ENCODE assay signal across 19 mouse cellular contexts in the genomic region with DNA sequence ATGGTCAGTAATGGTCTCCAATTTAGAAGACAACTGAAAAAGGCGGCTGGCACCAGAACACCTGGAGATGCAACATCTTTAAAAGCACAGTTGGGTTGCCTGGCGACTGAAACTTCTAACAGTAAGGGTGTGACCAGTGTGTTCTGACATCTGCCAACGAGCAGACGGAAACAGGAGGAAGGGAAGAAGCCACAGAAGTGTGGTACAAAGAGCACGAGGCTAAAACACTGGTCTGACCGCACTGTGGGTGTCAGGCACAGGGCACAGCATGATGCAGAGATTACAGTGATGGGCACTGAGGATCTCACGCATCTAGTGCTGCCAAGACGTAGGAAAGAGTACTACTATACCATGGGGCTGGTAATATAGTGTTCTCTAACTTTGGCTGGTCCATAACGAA. TPM values are rescaled to one million over a fixed set of nuclear protein-coding genes. Genes with fewer than 3 reads are reported as not detected.
DNase-seq lines count a peak whose midpoint lies in the region; TF ChIP-seq lines count a peak whose summit lies in the region.
"Had no signal": no experiment of that assay in that cellular context is flagged by ENCODE, and none has a peak within 500 bp of the region (broad histone marks: within the 10 kb centered on the region; RNA-seq: fewer than 3 reads in every experiment).

No protein-coding gene starts in this region.

- no peak for TF ChIP-seq CTCF in CH12.LX (conservative IDR thresholded peaks at IDR 0.05 in 1 of 2, IDR thresholded peaks at IDR 0.05 in 1 of 2; ENCODE audit: low read depth in 2 of 2, low read length in 2 of 2)

- no peak overlapping the region for H3K27ac ChIP-seq in CH12.LX (ENCODE audit: insufficient read depth, low read depth)
- H3K27ac ChIP-seq: heart, embryonic 15.5 days; hindbrain, embryonic 12.5 days; kidney, postnatal 0 days; limb, embryonic 12.5 days; liver, embryonic 14.5 days; stomach, embryonic 15.5 days had no signal

- intact Hi-C loops in gastrocnemius, postnatal 14 days (cut with DNase I; ENCODE audit: low total_unique reads), result no loop called here

- no peak overlapping the region for H3K4me2 ChIP-seq in CH12.LX (ENCODE audit: insufficient read depth, low read depth, poor library complexity, severe bottlenecking)
- H3K4me2 ChIP-seq: heart, embryonic 15.5 days; hindbrain, embryonic 12.5 days; limb, embryonic 12.5 days; midbrain, embryonic 11.5 days; stomach, embryonic 15.5 days had no signal

- TF ChIP-seq POLR2A in CH12.LX (IDR thresholded peaks at IDR 0.05; ENCODE audit: low read depth, low read length), result no peak

- no peaks in the 10 kb centered on the region for H3K9me3 ChIP-seq in CH12.LX (replicated peaks; ENCODE audit: low read length)
- H3K9me3 ChIP-seq: heart, embryonic 15.5 days; hindbrain, embryonic 12.5 days; limb, embryonic 12.5 days; stomach, embryonic 15.5 days had no signal

- peaks cover 5% of the 10 kb centered on the region; the same call in 1 of the 2 replicates for H3K79me2 ChIP-seq in CH12.LX (replicated peaks; ENCODE audit: control insufficient read depth, extremely low read depth, insufficient read depth, poor library complexity, severe bottlenecking)

- peak; percentile 52 for DNase-seq in CD4-positive, CD25-positive, alpha-beta regulatory T cell, adult 2 months (ENCODE audit: low read depth, low spot score)
- DNase-seq in CH12.LX (ENCODE audit: extremely low read depth), result peak; percentile 40
- DNase-seq in induced T-regulatory cell, adult 2 months (ENCODE audit: low read depth), result peak; percentile 74
- peak; percentile 69 for DNase-seq in naive thymus-derived CD4-positive, alpha-beta T cell, adult 2 months (ENCODE audit: low read depth)
- DNase-seq in cerebellum, postnatal 10 days, result no peak
- no peak for DNase-seq in adrenal gland, postnatal 14 days
- DNase-seq in gastrocnemius, postnatal 14 days, result no peak
- DNase-seq: cerebellum, adult 9-11 months; heart, adult 11 months; kidney, adult 11 months; spleen, adult 18-20 months; thymus, adult 2 months had no signal

- H3K27me3 ChIP-seq in CH12.LX (replicated peaks), result no peaks in the 10 kb centered on the region
- H3K27me3 ChIP-seq: heart, embryonic 15.5 days; hindbrain, embryonic 12.5 days; limb, embryonic 12.5 days; stomach, embryonic 15.5 days had no signal

- no peak overlapping the region for H3K4me3 ChIP-seq in CH12.LX (replicated peaks in 1 of 3; ENCODE audit: low read depth in 2 of 3, low read length in 2 of 3, poor library complexity in 1 of 3)
- H3K4me3 ChIP-seq: heart, embryonic 15.5 days; hindbrain, embryonic 12.5 days; limb, embryonic 12.5 days; stomach, embryonic 15.5 days had no signal

- no peak for TF ChIP-seq EP300 in CH12.LX (IDR thresholded peaks at IDR 0.05; ENCODE audit: low read length)

- no peak overlapping the region for H3K9ac ChIP-seq in CH12.LX (ENCODE audit: insufficient read depth, low read depth)
- H3K9ac ChIP-seq: heart, embryonic 15.5 days; hindbrain, embryonic 12.5 days; limb, embryonic 12.5 days; liver, embryonic 14.5 days; stomach, embryonic 15.5 days had no signal

- in situ Hi-C loops in CH12.LX (cut with MboI; ENCODE audit: low pct_ligation_motif_present, low pct_unique_long_range_greater_than_20kb, low sequenced_read_pairs), result no loop called here

- no peak for TF ChIP-seq RAD21 in CH12.LX (IDR thresholded peaks at IDR 0.05; ENCODE audit: low read depth, low read length)

- dilution Hi-C loops in CH12.LX (cut with MboI; ENCODE audit: extremely low pct_ligation_motif_present, extremely low pct_unique_long_range_greater_than_20kb, low sequenced_read_pairs), result no loop called here

- peaks cover 36 to 84% of the 10 kb centered on the region in 2 experiments for H3K36me3 ChIP-seq in CH12.LX (replicated peaks in 1 of 2; ENCODE audit: control insufficient read depth in 1 of 2, insufficient read depth in 1 of 2, low read length in 1 of 2)
- H3K36me3 ChIP-seq: stomach, embryonic 15.5 days had no signal

- peaks cover 3 to 36% of the 10 kb centered on the region in 2 experiments; a peak in 3 of 4 replicates for H3K4me1 ChIP-seq in CH12.LX (ENCODE audit: control insufficient read depth in 1 of 2, insufficient read depth in 2 of 2)
- H3K4me1 ChIP-seq: heart, embryonic 15.5 days; hindbrain, embryonic 12.5 days; limb, embryonic 12.5 days; stomach, embryonic 15.5 days had no signal

TF ChIP-seq in CH12.LX, 34 proteins besides CTCF, POLR2A, EP300 and RAD21:
- no peak for TF ChIP-seq MAX (IDR thresholded peaks at IDR 0.05; ENCODE audit: low read length)
- TF ChIP-seq ELF1 (IDR thresholded peaks at IDR 0.05; ENCODE audit: low read depth, low read length), result no peak
- TF ChIP-seq RCOR1 (conservative IDR thresholded peaks at IDR 0.05; ENCODE audit: low read depth, low read length), result no peak
- no peak for TF ChIP-seq HCFC1 (IDR thresholded peaks at IDR 0.05; ENCODE audit: low read depth, low read length)
- TF ChIP-seq ZKSCAN1 (IDR thresholded peaks at IDR 0.05; ENCODE audit: borderline replicate concordance, low read depth, low read length), result no peak
- no peak for TF ChIP-seq CHD2 (IDR thresholded peaks at IDR 0.05; ENCODE audit: low read length)
- TF ChIP-seq UBTF (IDR thresholded peaks at IDR 0.05; ENCODE audit: low read depth, low read length), result no peak
- TF ChIP-seq JUND (conservative IDR thresholded peaks at IDR 0.05; ENCODE audit: low read depth, low read length), result no peak
- no peak for TF ChIP-seq TBP (conservative IDR thresholded peaks at IDR 0.05; ENCODE audit: low read depth, low read length)
- no peak for TF ChIP-seq TCF12 (IDR thresholded peaks at IDR 0.05; ENCODE audit: low read depth, low read length)
- TF ChIP-seq IRF4 (IDR thresholded peaks at IDR 0.05; ENCODE audit: low read depth, low read length), result no peak
- no peak for TF ChIP-seq ZC3H11A (IDR thresholded peaks at IDR 0.05; ENCODE audit: low read depth, low read length)
- no peak for TF ChIP-seq NRF1 (IDR thresholded peaks at IDR 0.05; ENCODE audit: low read depth, low read length)
- TF ChIP-seq NELFE (IDR thresholded peaks at IDR 0.05; ENCODE audit: low read depth, low read length), result no peak
- no peak for TF ChIP-seq POLR2AphosphoS2 (IDR thresholded peaks at IDR 0.05; ENCODE audit: low read depth, low read length)
- TF ChIP-seq E2F4 (IDR thresholded peaks at IDR 0.05; ENCODE audit: insufficient replicate concordance, low read depth, low read length), result no peak
- TF ChIP-seq CHD1 (IDR thresholded peaks at IDR 0.05; ENCODE audit: low read depth, low read length), result no peak
- TF ChIP-seq PAX5 (IDR thresholded peaks at IDR 0.05; ENCODE audit: low read length), result no peak
- no peak for TF ChIP-seq MEF2A (IDR thresholded peaks at IDR 0.05; ENCODE audit: borderline replicate concordance, low read depth, low read length)
- no peak for TF ChIP-seq ZNF384 (IDR thresholded peaks at IDR 0.05; ENCODE audit: low read depth, low read length)

RNA-seq across cellular contexts. Expression of a gene that starts 48.4 kb away (rescaled TPM):
- 101 and 136 TPM in 2 replicates for total RNA-seq in CH12.LX (2012; rRNA removed)
- total RNA-seq in CH12.LX (2014; rRNA removed), result 355 and 441 TPM in 2 replicates
- polyA plus RNA-seq in CH12.LX (2012; ENCODE audit: insufficient read length, low read depth), result 259 and 287 TPM in 2 replicates
- 116 and 121 TPM in 2 replicates for total RNA-seq in adrenal gland, postnatal 14 days (2021)
- total RNA-seq in gastrocnemius, postnatal 14 days (2021), result 10 to 100 TPM; 36.0 to 39.1 TPM

Comparison
In these comparisons a context has a peak if more than half of its experiments do, and no peak if none do; other contexts are left out.
1. DNase-seq: peak in CD4-positive, CD25-positive, alpha-beta regulatory T cell, adult 2 months (single experiment), CH12.LX (single experiment), induced T-regulatory cell, adult 2 months (single experiment) and naive thymus-derived CD4-positive, alpha-beta T cell, adult 2 months (single experiment); none in cerebellum, postnatal 10 days (0 of 2), adrenal gland, postnatal 14 days (single experiment) and gastrocnemius, postnatal 14 days (single experiment).